Mouse (Mus musculus): ENCODE results near the gene Polr2g. TPM values are rescaled to one million over a fixed set of nuclear protein-coding genes. Genes with fewer than 3 reads are reported as not detected.
A peak's percentile ranks its signal among the peaks of the same experiment; 100 is the strongest.

Polr2g gene
- polyA plus RNA-seq, 1 experiment from 2014 or later: 123 TPM

GRCm38 (mm10) chr19:8818801-8819595 is 20.6 kb upstream of the Polr2g start, which contains the start of gene Ttc9c:
Gene Ttc9c (minus strand): TSS chr19:8819333.
- ATAC-seq (peak; percentile 90), DNase-seq (ENCODE audit: low spot score) (peak; percentile 100)
- peaks cover 10% of the 10 kb centered on the region for H3K36me3 ChIP-seq (ENCODE audit: insufficient read depth, low read length)
- TF ChIP-seq EP300 (IDR thresholded peaks at IDR 0.05) (0 out of 2 replicates have a peak, but pooled peaks have one; percentile 37), CTCF (IDR thresholded peaks at IDR 0.05) (no peak)
- H3K27ac ChIP-seq (ENCODE audit: low read length): peak within 1 kb of the TSS; percentile 97
- H3K4me2 ChIP-seq (replicated peaks; ENCODE audit: low read depth, low read length): peak within 1 kb of the TSS; percentile 73
- H3K9ac ChIP-seq (replicated peaks; ENCODE audit: low read depth): peak within 1 kb of the TSS; percentile 91
- 0 out of 2 replicates have a peak, but pooled peaks cover 5% of the 10 kb centered on the region for H3K4me1 ChIP-seq (ENCODE audit: insufficient read depth, low read depth, low read length)
- H3K4me3 ChIP-seq (ENCODE audit: low read depth, low read length): peak within 1 kb of the TSS; percentile 99
- no peaks in the 10 kb centered on the region for H3K9me3 ChIP-seq (ENCODE audit: low read length)
- no peaks in the 10 kb centered on the region for H3K27me3 ChIP-seq (replicated peaks; ENCODE audit: insufficient read depth, low read length)
- WGBS: under 1% methylated on average over 33 of the region's 33 CpGs

DNA sequence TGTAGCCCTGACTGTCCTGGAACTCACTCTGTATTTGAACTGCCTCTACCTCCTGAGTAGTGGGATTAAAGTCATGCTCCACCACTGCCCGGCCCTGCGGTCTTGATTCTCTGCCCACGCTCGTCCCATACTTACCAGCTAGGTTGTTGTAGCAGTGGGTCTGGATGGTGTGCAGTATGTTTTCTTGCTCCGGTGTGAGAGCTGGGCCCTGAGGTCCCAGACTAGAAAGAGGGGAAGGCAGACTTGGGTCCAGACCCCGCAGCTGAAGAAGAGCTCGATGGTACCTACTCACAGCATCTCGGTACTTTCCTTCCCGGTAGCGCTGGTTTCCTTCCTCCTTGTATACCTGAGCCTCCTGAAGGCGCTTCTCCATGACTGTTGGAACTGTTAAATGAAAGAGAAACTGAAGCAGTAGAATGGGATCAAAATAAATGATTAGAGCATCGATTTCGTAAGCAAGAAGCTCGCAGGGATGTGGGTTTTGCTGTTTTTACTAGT is 20.0 kb upstream of the Polr2g start:
- ATAC-seq (no peak), DNase-seq (ENCODE audit: low spot score) (peak; percentile 46)
- WGBS: 11% methylated on average over 14 of the region's 14 CpGs
- Histone ChIP-seq H3K27me3 (replicated peaks; ENCODE audit: insufficient read depth, low read length) (no peaks in the 10 kb centered on the region), H3K27ac (ENCODE audit: low read length) (peak overlapping the region; percentile 97), H3K9me3 (ENCODE audit: low read length) (no peaks in the 10 kb centered on the region), H3K4me2 (replicated peaks; ENCODE audit: low read depth, low read length) (peak overlapping the region; percentile 73), H3K9ac (replicated peaks; ENCODE audit: low read depth) (peak overlapping the region; percentile 51), H3K4me3 (ENCODE audit: low read depth, low read length) (peak overlapping the region; percentile 99), H3K36me3 (ENCODE audit: insufficient read depth, low read length) (peaks cover 14% of the 10 kb centered on the region), H3K4me1 (ENCODE audit: insufficient read depth, low read depth, low read length) (0 out of 2 replicates have a peak, but pooled peaks cover 5% of the 10 kb centered on the region)
- TF ChIP-seq CTCF (IDR thresholded peaks at IDR 0.05): no peak
- no peak for TF ChIP-seq EP300 (IDR thresholded peaks at IDR 0.05)

GRCm38 (mm10) chr19:8817001-8817400 is 18.6 kb upstream of the Polr2g start:
- Histone ChIP-seq H3K36me3 (ENCODE audit: insufficient read depth, low read length) (peaks cover 9% of the 10 kb centered on the region; the same call in 1 of the 2 replicates), H3K4me3 (ENCODE audit: low read depth, low read length) (no peak overlapping the region), H3K4me1 (ENCODE audit: insufficient read depth, low read depth, low read length) (0 out of 2 replicates have a peak, but pooled peaks cover 1% of the 10 kb centered on the region), H3K9me3 (ENCODE audit: low read length) (no peaks in the 10 kb centered on the region), H3K9ac (replicated peaks; ENCODE audit: low read depth) (peak overlapping the region; percentile 13; the same call in 1 of the 2 replicates), H3K27ac (ENCODE audit: low read length) (no peak overlapping the region), H3K4me2 (replicated peaks; ENCODE audit: low read depth, low read length) (no peak overlapping the region), H3K27me3 (replicated peaks; ENCODE audit: insufficient read depth, low read length) (no peaks in the 10 kb centered on the region)
- TF ChIP-seq CTCF (IDR thresholded peaks at IDR 0.05): no peak
- no peak for TF ChIP-seq EP300 (IDR thresholded peaks at IDR 0.05)
- WGBS: 66% methylated on average over 3 of the region's 3 CpGs
- ATAC-seq (no peak), DNase-seq (ENCODE audit: low spot score) (no peak)

- peak; percentile 53 for DNase-seq (ENCODE audit: low spot score)
- Histone ChIP-seq H3K4me2 (replicated peaks; ENCODE audit: low read depth, low read length) (no peak overlapping the region), H3K9ac (replicated peaks; ENCODE audit: low read depth) (no peak overlapping the region), H3K9me3 (ENCODE audit: low read length) (no peaks in the 10 kb centered on the region), H3K36me3 (ENCODE audit: insufficient read depth, low read length) (peaks cover 9% of the 10 kb centered on the region; the same call in 1 of the 2 replicates), H3K4me1 (ENCODE audit: insufficient read depth, low read depth, low read length) (no peaks in the 10 kb centered on the region), H3K27me3 (replicated peaks; ENCODE audit: insufficient read depth, low read length) (no peaks in the 10 kb centered on the region), H3K4me3 (ENCODE audit: low read depth, low read length) (no peak overlapping the region), H3K27ac (ENCODE audit: low read length) (no peak overlapping the region)
- TF ChIP-seq CTCF (IDR thresholded peaks at IDR 0.05): peak; percentile 50
- no peak for TF ChIP-seq EP300 (IDR thresholded peaks at IDR 0.05)
- 68% methylated on average over 11 of the region's 11 CpGs for WGBS
- ATAC-seq: no peak
Observed at GRCm38 (mm10) chr19:8815812-8816211, 17.4 kb upstream of the Polr2g start.

DNA sequence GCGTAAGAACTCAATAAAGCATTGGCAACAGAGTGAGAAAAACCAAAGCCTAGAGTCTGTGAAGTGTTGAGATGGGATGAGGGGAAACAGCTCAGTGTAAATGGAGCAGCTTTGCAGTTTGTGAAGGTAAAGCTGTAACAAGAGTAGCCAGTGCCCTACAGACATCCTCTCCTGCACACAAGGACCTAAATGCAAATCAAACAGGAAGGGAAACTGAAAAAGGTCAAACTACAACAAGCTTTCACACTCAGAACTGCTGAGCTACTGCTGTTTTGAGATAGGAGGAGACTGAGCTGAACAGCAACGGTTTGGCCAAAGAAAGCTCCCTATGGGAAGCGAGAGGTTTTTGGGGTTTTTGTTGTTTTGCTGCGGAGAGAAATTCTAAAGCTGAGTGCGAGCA is 8.4 kb upstream of the Polr2g start:
- H3K9me3 ChIP-seq (ENCODE audit: low read length): no peaks in the 10 kb centered on the region
- H3K4me1 ChIP-seq (ENCODE audit: insufficient read depth, low read depth, low read length): peaks cover 4% of the 10 kb centered on the region; the same call in 1 of the 2 replicates
- H3K27me3 ChIP-seq (replicated peaks; ENCODE audit: insufficient read depth, low read length): no peaks in the 10 kb centered on the region
- no peak overlapping the region for H3K9ac ChIP-seq (replicated peaks; ENCODE audit: low read depth)
- ATAC-seq (no peak), DNase-seq (ENCODE audit: low spot score) (no peak)
- TF ChIP-seq CTCF (IDR thresholded peaks at IDR 0.05) (no peak), EP300 (IDR thresholded peaks at IDR 0.05) (no peak)
- peaks cover 6% of the 10 kb centered on the region; the same call in 1 of the 2 replicates for H3K36me3 ChIP-seq (ENCODE audit: insufficient read depth, low read length)
- 93% methylated on average over 5 of the region's 5 CpGs for WGBS
- H3K4me2 ChIP-seq (replicated peaks; ENCODE audit: low read depth, low read length): no peak overlapping the region
- H3K27ac ChIP-seq (ENCODE audit: low read length): no peak overlapping the region
- H3K4me3 ChIP-seq (ENCODE audit: low read depth, low read length): no peak overlapping the region

DNA sequence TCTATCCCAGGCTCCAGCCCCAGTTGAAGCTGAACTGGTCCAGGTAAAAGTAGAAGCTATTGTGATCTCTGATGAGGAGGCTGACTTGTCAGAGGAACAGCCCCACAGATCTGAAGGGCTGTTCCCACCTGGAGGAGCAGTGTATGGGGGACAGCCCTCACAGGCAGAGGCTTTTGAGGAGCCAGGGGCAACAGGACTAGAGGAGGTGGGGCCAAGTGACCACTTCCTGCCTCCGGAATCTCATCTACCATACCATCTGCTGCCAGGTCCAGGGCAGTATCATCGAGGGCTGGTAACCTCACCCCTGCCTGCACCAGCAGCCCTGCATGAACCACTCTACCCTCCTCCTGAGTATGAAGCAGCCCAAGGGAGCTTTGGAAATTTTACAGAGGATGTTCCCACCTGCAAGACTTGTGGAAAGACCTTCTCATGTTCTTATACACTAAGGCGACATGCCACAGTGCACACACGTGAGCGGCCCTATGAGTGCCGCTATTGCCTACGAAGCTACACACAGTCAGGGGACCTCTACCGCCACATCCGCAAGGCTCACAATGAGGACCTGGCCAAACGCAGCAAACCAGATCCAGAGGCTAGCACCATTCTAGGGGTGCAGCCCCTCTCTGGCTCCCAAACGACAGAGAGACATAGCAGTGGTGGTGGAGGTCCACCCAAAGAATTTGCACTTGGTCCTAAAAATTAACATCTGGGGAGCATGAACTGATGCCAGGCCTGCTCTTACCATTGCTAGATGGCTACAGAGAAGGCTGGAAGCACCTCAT is 5.7 kb upstream of the Polr2g start:
- Histone ChIP-seq H3K27me3 (replicated peaks; ENCODE audit: insufficient read depth, low read length) (no peaks in the 10 kb centered on the region), H3K9ac (replicated peaks; ENCODE audit: low read depth) (no peak overlapping the region), H3K27ac (ENCODE audit: low read length) (no peak overlapping the region), H3K4me3 (ENCODE audit: low read depth, low read length) (no peak overlapping the region), H3K36me3 (ENCODE audit: insufficient read depth, low read length) (peaks cover 6% of the 10 kb centered on the region; the same call in 1 of the 2 replicates), H3K4me2 (replicated peaks; ENCODE audit: low read depth, low read length) (no peak overlapping the region), H3K4me1 (ENCODE audit: insufficient read depth, low read depth, low read length) (peaks cover 4% of the 10 kb centered on the region; the same call in 1 of the 2 replicates), H3K9me3 (ENCODE audit: low read length) (no peaks in the 10 kb centered on the region)
- WGBS: 86% methylated on average over 11 of the region's 11 CpGs
- ATAC-seq: no peak
- TF ChIP-seq EP300 (IDR thresholded peaks at IDR 0.05) (no peak), CTCF (IDR thresholded peaks at IDR 0.05) (no peak)
- DNase-seq (ENCODE audit: low spot score): no peak
